Mouse (Mus musculus): ENCODE measurements around the gene Flt1.

- TF ChIP-seq CTCF (IDR thresholded peaks at IDR 0.05; ENCODE audit: control insufficient read depth, insufficient read depth, insufficient read length) (no peak), USF1 (IDR thresholded peaks at IDR 0.05; ENCODE audit: low read depth) (no peak)
Observed at GRCm38 (mm10) chr5:147775222-147775621, 49.4 kb upstream of the Flt1 start.
